10 mouse cellular contexts compared by ENCODE assay signal in genomic region chr4:119903328-119903727, GRCm38 (mm10).
DNase-seq lines count a peak whose midpoint lies in the region; ATAC-seq and TF ChIP-seq lines count a peak whose summit lies in the region.
"Had no signal": no experiment of that assay in that cellular context is flagged by ENCODE, and none has a peak within 500 bp of the region (broad histone marks: within the 10 kb centered on the region; RNA-seq: fewer than 3 reads in every experiment).

No protein-coding gene starts in this region.

- peak; percentile 43 to 44 for DNase-seq in cerebellum, adult 18-20 months
- no peak for DNase-seq in cerebellum, adult 11 months
- DNase-seq in left cerebral cortex, adult 2 months (ENCODE audit: extremely low spot score in 1 of 2, low spot score in 2 of 2), result peak in 1 of 2 experiments; percentile 60
- DNase-seq in left cerebral cortex, adult 11 months (ENCODE audit: low spot score), result no peak
- DNase-seq in cerebellum, postnatal 36 days, result peak; percentile 35 to 36
- peak; percentile 51 for DNase-seq in lung, postnatal 36 days
- DNase-seq in embryo, embryonic 10 days (ENCODE audit: low spot score), result no peak
- DNase-seq: B cell, adult 2 months; spleen, adult 18-20 months had no signal

- H3K27ac ChIP-seq in left cerebral cortex, adult 2 months, result peak overlapping the region; percentile 38; the same call in 1 of the 2 replicates

- TF ChIP-seq CTCF in left cerebral cortex, adult 2 months (IDR thresholded peaks at IDR 0.05), result peak; percentile 30

- intact Hi-C loops in left cerebral cortex, adult 2 months (cut with DNase I), result loop anchor here (2.0 to 5.0 kb wide), 3 partner anchors 23 to 141 kb away; no protein-coding TSS in a partner anchor

- ATAC-seq in erythroblast, adult 5-6 weeks (replicated peaks; ENCODE audit: low FRiP score, poor library complexity, severe bottlenecking), result no peak

- H3K4me3 ChIP-seq in left cerebral cortex, adult 2 months, result no peak overlapping the region

Comparison
In these comparisons a context has a peak if more than half of its experiments do, and no peak if none do; other contexts are left out.
1. DNase-seq: peak in cerebellum, adult 18-20 months (2 of 2), cerebellum, postnatal 36 days (2 of 2) and lung, postnatal 36 days (single experiment); none in cerebellum, adult 11 months (single experiment), left cerebral cortex, adult 11 months (single experiment) and embryo, embryonic 10 days (single experiment).